Mouse (Mus musculus): ENCODE results near the gene Speer4f1. TPM values are rescaled to one million over a fixed set of nuclear protein-coding genes. Genes with fewer than 3 reads are reported as not detected.

Gene Speer4f1
- polyA plus RNA-seq, 1 experiment: not detected

DNA sequence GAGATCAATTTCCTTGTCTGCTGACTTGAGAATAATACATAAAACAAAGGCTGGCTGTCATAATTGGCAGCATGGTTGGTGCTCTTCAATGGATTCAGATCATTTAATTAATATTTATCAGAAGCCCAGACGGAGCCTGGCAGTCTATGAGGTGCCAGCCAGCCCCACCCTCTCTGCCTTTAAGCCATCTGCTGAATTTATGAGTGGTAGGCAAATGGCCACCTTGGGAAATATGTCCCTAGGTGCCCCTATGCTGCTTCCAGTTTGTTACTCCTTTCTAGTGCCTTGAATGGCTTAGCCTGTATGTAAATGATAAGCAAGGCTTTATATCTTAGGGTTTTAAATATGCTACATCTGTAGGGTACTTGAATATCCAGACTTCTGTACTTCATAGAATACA is 25.0 kb downstream of the Speer4f1 start:
- no peaks in the 10 kb centered on the region for H3K79me2 ChIP-seq (ENCODE audit: control insufficient read depth, insufficient read depth)
- no peak for TF ChIP-seq USF1 (IDR thresholded peaks at IDR 0.05; ENCODE audit: low read depth)
- TF ChIP-seq MYOG (IDR thresholded peaks at IDR 0.05; ENCODE audit: control insufficient read depth in 1 of 3, insufficient read depth in 1 of 3, insufficient read length in 2 of 3, low read depth in 2 of 3): no peak

DNA sequence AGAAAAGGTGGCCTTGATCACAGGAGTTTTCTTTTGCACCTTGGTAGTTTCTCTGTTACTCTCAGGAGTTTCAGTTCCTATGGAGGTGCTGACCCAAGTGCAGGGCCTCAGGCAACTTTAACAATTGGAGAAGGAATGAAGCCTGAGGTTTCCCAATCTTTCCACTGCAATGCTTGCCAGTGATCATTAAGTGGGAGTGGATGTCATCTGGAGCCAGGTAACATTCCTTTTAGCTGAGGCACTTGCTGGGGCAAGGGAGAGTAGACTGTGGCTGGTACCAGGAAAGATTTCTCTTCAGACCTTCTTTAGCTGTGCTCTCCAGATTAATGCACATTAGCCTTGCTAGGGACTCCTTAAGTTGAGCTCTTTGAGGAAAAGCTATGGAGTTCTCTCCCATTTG is 29.6 kb downstream of the Speer4f1 start:
- no peaks in the 10 kb centered on the region for H3K36me3 ChIP-seq (ENCODE audit: control insufficient read depth, insufficient read depth)
- H3K4me3 ChIP-seq: no peak overlapping the region
- H3ac ChIP-seq (ENCODE audit: control insufficient read depth, insufficient read length): no peak overlapping the region
- H3K27me3 ChIP-seq (ENCODE audit: control insufficient read depth, insufficient read depth, insufficient read length): no peaks in the 10 kb centered on the region
- no peaks in the 10 kb centered on the region for H3K79me2 ChIP-seq (ENCODE audit: control insufficient read depth, insufficient read depth)
- H3K4me2 ChIP-seq (ENCODE audit: low read depth): no peak overlapping the region
- no peak for TF ChIP-seq MYOD1 (IDR thresholded peaks at IDR 0.05; ENCODE audit: control insufficient read depth in 1 of 3, insufficient read length in 2 of 3, low read depth in 2 of 3)
- TF ChIP-seq TCF12 (IDR thresholded peaks at IDR 0.05; ENCODE audit: insufficient read depth, poor library complexity, severe bottlenecking): no peak
- no peak for TF ChIP-seq CEBPB (IDR thresholded peaks at IDR 0.05; ENCODE audit: insufficient read depth, poor library complexity, severe bottlenecking)
- TF ChIP-seq POLR2A (IDR thresholded peaks at IDR 0.05; ENCODE audit: insufficient read length, low read depth): no peak
- TF ChIP-seq USF1 (IDR thresholded peaks at IDR 0.05; ENCODE audit: low read depth): no peak

More for the DNA sequence above, 25.0 kb downstream of the Speer4f1 start:
- no peak overlapping the region for H3K4me3 ChIP-seq
- H3K4me2 ChIP-seq (ENCODE audit: low read depth): no peak overlapping the region
- H3K27me3 ChIP-seq (ENCODE audit: control insufficient read depth, insufficient read depth, insufficient read length): no peaks in the 10 kb centered on the region
- H3ac ChIP-seq (ENCODE audit: control insufficient read depth, insufficient read length): no peak overlapping the region
- no peaks in the 10 kb centered on the region for H3K36me3 ChIP-seq (ENCODE audit: control insufficient read depth, insufficient read depth)

DNA sequence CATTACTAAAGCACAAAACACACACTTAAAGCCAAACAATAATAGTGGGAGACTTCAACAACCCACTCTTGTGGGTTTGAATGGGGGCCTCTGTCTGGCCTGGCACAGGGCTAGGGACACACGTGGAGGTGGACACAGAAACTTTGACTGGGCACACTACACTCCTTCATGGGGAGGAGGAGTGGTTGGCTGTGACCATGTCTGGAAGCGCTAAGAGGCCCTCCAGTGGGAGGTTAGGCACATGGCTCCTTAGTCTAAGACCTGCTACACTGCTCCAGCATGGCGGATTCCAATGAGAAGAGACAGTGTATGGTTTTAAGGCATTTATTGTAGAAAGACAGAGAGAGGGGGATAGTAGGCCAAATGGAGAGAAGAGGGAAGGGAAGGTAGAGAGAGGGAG is 32.1 kb downstream of the Speer4f1 start:
- TF ChIP-seq CEBPB (IDR thresholded peaks at IDR 0.05; ENCODE audit: insufficient read depth, poor library complexity, severe bottlenecking) (no peak), TCF3 (IDR thresholded peaks at IDR 0.05; ENCODE audit: insufficient read length, low read depth) (no peak), REST (IDR thresholded peaks at IDR 0.05; ENCODE audit: insufficient read depth, insufficient read length) (no peak), POLR2A (IDR thresholded peaks at IDR 0.05; ENCODE audit: insufficient read length, low read depth) (no peak), MAX (IDR thresholded peaks at IDR 0.05; ENCODE audit: low read depth) (no peak), TCF12 (IDR thresholded peaks at IDR 0.05; ENCODE audit: insufficient read depth, poor library complexity, severe bottlenecking) (no peak), MYOD1 (IDR thresholded peaks at IDR 0.05; ENCODE audit: control insufficient read depth in 1 of 3, insufficient read length in 2 of 3, low read depth in 2 of 3) (no peak), POLR2AphosphoS2 (IDR thresholded peaks at IDR 0.05; ENCODE audit: insufficient read length, low read depth) (no peak), SRF (IDR thresholded peaks at IDR 0.05; ENCODE audit: control insufficient read depth, insufficient read length, low read depth) (no peak), USF1 (IDR thresholded peaks at IDR 0.05; ENCODE audit: low read depth) (no peak), E2F4 (IDR thresholded peaks at IDR 0.05; ENCODE audit: insufficient read depth) (no peak), MYOG (IDR thresholded peaks at IDR 0.05; ENCODE audit: control insufficient read depth in 1 of 3, insufficient read depth in 1 of 3, insufficient read length in 2 of 3, low read depth in 2 of 3) (no peak)
- no peaks in the 10 kb centered on the region for H3K27me3 ChIP-seq (ENCODE audit: control insufficient read depth, insufficient read depth, insufficient read length)
- H3K79me2 ChIP-seq (ENCODE audit: control insufficient read depth, insufficient read depth): no peaks in the 10 kb centered on the region
- H3K4me3 ChIP-seq: no peak overlapping the region
- H3K4me2 ChIP-seq (ENCODE audit: low read depth): no peak overlapping the region
- H3ac ChIP-seq (ENCODE audit: control insufficient read depth, insufficient read length): no peak overlapping the region
- H3K36me3 ChIP-seq (ENCODE audit: control insufficient read depth, insufficient read depth): no peaks in the 10 kb centered on the region

Other genes starting within 250 kb of the Speer4f1 start
- not detected for gene Speer4f2, start 102.9 kb upstream of the Speer4f1 start, polyA plus RNA-seq (2012; fragmentation: generic; extraction: Trizol)
- gene Sema3c, start 98.2 kb downstream of the Speer4f1 start, polyA plus RNA-seq (2012; fragmentation: generic; extraction: Trizol): 2.2 TPM